Mouse (Mus musculus) adrenal gland, postnatal 25 days (tissue): ENCODE measurements around the gene Ruvbl1. TPM values are rescaled to one million over a fixed set of nuclear protein-coding genes. Genes with fewer than 3 reads are reported as not detected.

Experiments used
- DNase-seq: peaks from one replicate; pipeline ENCODE4 v3.0.0; 2021; ENCODE audit warnings: mixed read lengths
- total RNA-seq: library from RNA; stranded (reverse); gene quantifications from 2 replicates; pipeline ENCODE4 v1.2.3, GENCODE M21; 2021

The Ruvbl1 gene
- total RNA-seq, 1 experiment from 2014 or later: 33.9 TPM

DNA sequence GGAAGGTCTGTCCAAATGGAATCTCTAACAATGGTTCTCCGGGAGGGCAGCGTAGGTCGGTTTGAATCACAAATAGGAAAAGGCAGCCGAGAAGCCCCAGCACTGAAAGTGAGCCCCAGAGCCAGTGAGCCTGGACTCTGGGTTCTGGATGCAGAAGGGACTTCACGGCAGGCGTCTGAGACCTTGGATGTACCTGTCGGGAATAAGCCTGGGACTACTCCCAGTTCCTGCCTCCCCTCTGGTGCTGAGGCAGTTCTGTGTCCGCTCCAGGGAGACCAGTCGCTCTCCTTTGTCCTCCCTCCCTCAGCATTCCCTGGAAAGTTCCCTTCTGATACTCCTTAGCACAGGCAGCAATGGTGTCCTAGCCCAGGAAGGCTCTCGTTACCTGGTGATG lies 80.2 kb downstream of the Ruvbl1 start:
- DNase-seq: no peak

Other genes starting within 250 kb of the Ruvbl1 start
- gene Dnajb8, start 243.1 kb upstream of the Ruvbl1 start, total RNA-seq: not detected in 2 replicates
- 14.2 and 16.6 TPM in 2 replicates for gene Eefsec, start 18.9 kb upstream of the Ruvbl1 start, total RNA-seq
- gene Sec61a1, start 53.5 kb downstream of the Ruvbl1 start, total RNA-seq: 172 and 176 TPM in 2 replicates
- 0.36 and 1.3 TPM in 2 replicates for gene Kbtbd12, start 172.5 kb downstream of the Ruvbl1 start, total RNA-seq